Mouse (Mus musculus): ENCODE measurements around the gene Cldn34b4. TPM values are rescaled to one million over a fixed set of nuclear protein-coding genes. Genes with fewer than 3 reads are reported as not detected.

Gene Cldn34b4
- not detected for total RNA-seq (2021)

- no peak for DNase-seq
Measured at GRCm38 (mm10) chrX:76393050-76393449, at the start of gene Cldn34b4. Gene Cldn34b4, plus strand, starts transcription at chrX:76393350.

Other genes with a start within 250 kb of the Cldn34b4 start
- not detected for gene Cldn34b3, start 129.0 kb upstream of the Cldn34b4 start, total RNA-seq (2021)
- gene Cldn34d, start 209.6 kb downstream of the Cldn34b4 start, total RNA-seq (2021) = not detected

Measured in heart, postnatal 4 days (tissue).